Mouse (Mus musculus) left cerebral cortex, postnatal 4 days (tissue): ENCODE measurements around the gene Znrf1. TPM values are rescaled to one million over a fixed set of nuclear protein-coding genes. Genes with fewer than 3 reads are reported as not detected.

Experiments used
- DNase-seq: peaks from one replicate; pipeline ENCODE4 v3.0.0-alpha.2; 2022
- intact Hi-C: fragments of 180-260 bp; cut with DNase I; formaldehyde crosslinking; loops from one replicate; pipeline ENCODE4 v1.15.1; 2025
- total RNA-seq, 2 experiments: library from RNA; stranded (reverse); gene quantifications; 2 replicates each; pipeline ENCODE4 v1.2.3; 2021

Znrf1 gene
- total RNA-seq, 2 experiments from 2014 or later: 191 to 204 TPM

DNA sequence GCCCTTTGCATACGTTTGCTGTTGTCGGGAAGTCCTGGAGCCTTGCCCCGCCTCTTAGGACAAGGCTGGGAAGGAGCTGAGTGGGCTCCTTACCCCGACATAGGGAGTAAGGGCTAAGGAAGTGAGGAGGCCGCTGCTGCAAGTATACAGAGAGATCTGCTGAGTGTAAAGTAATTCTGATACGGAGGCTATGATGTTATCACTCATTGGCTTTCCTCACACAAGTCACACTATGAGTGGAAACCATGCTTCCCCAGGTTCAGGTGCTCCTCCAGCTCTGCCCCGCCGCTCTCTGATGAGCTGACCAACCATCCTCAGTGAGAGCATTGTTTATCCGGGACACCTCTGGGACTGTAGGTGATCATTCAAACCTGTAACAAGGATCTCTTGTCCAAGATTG lies 30.4 kb downstream of the Znrf1 start:
- DNase-seq: no peak
- intact Hi-C loops: no loop called here

DNA sequence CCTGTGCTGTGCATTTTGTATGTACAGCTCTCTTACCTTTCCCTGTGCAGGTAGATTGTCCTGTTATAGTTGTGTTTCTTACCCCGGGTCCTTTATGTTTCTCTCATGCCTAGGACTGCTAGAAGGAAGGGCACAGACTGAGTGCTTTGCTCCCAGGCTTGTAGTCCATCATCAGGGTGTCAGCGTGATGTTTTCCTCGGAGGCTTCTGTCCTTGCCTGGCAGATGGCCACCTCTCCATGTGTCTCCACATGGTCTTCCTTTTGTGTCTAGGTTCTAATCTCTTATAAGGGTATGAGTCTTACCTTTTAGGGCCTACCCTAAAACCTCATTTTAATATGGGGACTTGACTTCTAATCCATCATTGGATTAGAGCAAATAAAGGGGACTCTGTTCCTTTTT lies 31.7 kb downstream of the Znrf1 start:
- DNase-seq: peak; percentile 44
- intact Hi-C loops: no loop called here

DNA sequence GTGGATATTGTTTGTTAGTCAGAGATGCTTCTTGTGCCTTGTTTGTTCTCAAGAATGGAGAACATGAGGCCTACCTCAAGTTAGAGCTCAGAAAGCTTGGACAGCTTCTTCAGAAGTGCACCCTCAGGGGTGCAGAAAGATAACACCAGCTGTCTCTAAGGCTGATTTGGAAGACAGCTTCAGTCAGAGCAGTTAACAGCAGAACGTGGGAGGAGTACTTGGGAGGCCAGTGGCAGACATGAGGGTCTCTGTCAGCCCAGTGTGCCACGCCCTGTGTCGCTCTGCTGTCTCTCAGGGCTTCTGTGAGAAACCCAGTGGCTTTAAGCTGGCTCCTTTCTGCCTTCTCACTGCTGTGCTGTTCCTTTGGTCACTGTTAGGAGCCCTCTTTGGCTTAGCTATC lies 32.1 kb downstream of the Znrf1 start:
- intact Hi-C loops: no loop called here
- no peak for DNase-seq

DNA sequence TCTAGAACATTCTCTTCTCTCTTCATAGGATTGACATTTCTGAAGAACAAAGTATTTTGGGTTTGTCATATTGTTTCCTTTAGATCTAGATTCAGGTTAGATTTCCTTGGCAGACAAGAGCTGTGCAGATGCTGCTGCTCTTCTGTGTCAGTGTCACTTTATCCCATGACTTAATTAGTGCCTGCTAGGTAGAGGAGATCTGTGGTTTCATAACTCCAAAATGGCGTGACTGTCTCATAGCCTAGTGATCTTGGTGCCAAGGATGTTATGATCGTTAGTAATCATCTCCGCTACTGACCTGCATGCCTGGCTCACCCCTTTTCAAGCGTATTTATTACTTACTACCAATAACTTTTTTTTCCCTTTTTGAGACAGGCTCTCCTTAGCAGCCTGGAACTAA lies 34.0 kb downstream of the Znrf1 start:
- intact Hi-C loops: no loop called here
- DNase-seq: no peak

- DNase-seq: no peak
- intact Hi-C loops: no loop called here
These were observed 34.5 kb downstream of the Znrf1 start for GRCm38 (mm10) chr8:111570432-111570831.

DNA sequence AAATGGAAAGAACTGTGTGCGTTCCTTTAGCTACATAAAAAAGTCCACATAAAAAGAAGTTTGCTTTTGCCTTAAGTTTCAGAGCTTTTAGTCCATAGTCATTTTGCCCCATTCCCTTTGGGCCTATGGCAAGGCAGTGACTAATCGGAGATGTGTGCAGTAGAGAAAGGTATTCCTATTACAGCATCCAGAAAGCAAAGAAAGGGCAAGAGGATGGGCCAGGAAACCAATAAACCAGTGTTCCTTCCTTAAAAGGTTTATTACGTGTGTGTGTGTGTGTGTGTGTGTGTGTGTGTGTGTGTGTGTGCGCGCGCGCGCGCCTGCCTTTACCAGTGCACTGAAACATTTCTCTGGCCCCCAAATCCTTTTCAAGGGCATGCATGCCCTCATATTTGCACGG lies 35.8 kb downstream of the Znrf1 start:
- intact Hi-C loops: no loop called here
- no peak for DNase-seq

- no peak for DNase-seq
- intact Hi-C loops: no loop called here
These were observed 36.5 kb downstream of the Znrf1 start for GRCm38 (mm10) chr8:111572431-111572830.

DNA sequence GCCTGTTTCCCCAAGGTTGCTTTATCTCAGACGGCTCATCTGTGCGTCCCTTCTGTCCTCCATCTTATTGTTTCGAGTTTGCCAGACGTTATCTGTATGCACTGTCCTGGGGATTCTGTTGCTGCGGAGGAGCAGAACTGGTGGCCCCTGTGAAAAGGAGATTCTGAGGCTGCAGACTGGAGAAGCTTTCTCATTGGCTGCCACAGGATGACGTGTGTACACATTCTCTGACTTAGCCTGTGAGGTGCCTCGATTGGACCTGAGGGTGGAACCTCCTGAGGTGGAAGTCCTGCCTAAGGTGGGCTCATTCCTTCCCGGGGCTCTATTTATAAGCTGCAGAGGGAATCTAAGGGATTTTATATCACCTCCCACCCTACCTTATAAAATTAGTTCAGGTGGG lies 37.7 kb downstream of the Znrf1 start:
- intact Hi-C loops: no loop called here
- DNase-seq: no peak

- no peak for DNase-seq
- intact Hi-C loops: no loop called here
These were observed 38.1 kb downstream of the Znrf1 start for GRCm38 (mm10) chr8:111574016-111574415.

GRCm38 (mm10) chr8:111575492-111575891 lies 39.6 kb downstream of the Znrf1 start:
- intact Hi-C loops: no loop called here
- no peak for DNase-seq

DNA sequence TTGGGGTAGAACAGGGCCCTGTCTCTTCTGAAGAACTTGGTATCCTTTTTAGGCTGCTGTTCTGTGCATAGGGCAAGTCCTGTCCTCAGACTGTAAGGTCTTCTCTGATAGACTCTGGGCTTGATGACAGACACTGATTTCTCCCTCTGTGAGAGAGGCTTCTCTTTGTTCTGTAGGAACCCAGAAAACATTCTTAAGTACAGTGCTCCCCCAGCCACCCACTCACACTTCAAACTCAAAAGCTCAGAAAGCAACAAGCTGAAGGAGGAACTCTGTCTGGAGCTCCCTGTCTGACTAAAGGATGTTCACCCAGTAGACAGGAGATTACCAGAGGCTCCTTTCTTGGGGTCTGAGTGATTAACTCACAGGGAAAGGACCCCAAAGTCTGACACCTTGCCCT lies 40.6 kb downstream of the Znrf1 start:
- intact Hi-C loops: no loop called here
- DNase-seq: no peak

DNA sequence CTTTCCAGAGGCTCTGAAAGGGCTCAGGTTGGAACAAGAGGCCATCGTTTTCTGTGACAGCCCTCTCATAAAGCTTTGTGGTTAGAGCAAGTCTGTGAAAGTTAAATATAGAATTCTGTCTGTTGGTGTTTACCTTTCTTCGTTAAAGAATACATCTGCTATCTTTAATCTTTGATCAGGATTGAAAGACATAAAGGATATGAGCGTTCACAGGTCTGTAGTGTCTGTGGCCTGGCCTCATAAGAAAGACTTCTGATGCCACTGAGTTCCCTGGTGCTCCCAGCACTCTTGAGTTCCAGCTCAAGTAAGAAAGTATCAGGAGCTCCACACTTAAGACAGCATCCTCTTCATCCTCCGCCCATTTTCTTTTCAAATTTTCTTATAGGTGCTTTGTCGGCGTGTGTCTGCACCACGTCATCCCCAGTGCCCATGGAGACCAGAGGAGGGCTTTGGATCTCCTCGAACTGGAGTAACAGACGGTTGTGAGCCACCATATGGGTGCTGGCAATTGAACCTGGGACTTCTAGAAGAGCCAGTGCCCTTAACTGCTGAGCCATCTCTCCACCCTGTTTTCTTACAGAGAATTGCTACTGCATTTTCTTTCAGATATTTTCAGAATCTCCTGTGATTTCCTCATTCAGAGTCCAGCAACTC lies 42.1 kb downstream of the Znrf1 start:
- no peak for DNase-seq
- intact Hi-C loops: no loop called here

DNA sequence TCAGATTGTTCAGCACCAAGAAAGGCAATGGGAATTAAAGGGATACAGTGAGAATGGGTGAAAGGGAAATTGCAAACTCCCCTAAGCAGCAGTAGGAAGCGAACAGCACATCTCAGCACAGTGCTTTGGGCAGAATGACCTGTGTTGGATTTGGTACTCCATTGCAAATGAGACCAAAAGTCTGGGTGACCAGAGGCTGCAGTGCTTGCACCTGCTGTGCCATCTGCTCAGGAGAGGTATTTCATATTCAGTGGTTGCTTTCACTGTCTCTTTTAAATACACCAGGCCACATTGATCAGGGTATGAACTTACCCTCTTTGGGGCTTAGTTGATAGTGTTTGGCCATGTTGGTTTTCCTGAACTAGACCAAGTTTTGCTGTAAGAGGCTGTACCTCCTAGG lies 43.4 kb downstream of the Znrf1 start:
- DNase-seq: no peak
- intact Hi-C loops: no loop called here

DNA sequence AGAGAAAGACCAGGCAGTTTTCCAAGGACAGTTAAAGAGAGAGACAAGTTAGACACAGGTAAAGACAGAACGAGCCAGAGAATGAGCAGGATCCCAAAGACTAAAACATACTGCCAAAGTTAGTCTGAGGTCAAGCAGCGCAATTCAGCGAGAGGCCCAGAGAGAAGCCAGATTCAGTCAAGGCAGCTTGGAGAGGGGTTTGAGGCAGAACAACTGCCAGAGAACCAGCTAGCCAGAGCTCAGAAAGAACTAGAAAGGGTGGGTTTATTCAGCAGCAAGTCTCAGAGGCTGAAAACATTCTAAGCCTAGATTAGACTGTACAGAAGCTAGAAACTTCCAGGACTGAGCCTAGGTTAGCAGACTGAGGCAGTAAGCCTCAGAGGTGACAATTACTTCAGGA lies 44.4 kb downstream of the Znrf1 start:
- intact Hi-C loops: no loop called here
- no peak for DNase-seq

DNA sequence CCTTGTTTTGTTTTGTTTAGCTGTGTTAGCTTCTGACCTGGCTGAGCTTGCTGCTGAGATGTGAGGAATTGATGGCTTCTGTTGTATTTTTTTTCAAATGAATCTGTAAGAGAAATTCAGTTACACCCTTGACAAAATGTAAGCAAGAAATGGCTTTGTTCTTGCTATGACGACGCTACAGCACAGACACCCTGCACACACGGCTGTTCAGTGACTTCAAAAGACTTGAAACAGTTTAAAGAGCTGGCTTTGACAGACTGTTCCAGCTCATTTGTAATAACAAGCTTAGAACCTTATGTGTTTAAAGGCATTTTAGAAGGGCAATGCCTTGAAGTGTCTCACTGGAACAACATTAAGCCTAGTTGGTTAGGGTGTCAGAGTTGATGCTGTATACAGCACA lies 46.5 kb downstream of the Znrf1 start:
- DNase-seq: no peak
- intact Hi-C loops: no loop called here

GRCm38 (mm10) chr8:111584946-111585345 lies 49.0 kb downstream of the Znrf1 start:
- intact Hi-C loops: no loop called here
- no peak for DNase-seq

DNA sequence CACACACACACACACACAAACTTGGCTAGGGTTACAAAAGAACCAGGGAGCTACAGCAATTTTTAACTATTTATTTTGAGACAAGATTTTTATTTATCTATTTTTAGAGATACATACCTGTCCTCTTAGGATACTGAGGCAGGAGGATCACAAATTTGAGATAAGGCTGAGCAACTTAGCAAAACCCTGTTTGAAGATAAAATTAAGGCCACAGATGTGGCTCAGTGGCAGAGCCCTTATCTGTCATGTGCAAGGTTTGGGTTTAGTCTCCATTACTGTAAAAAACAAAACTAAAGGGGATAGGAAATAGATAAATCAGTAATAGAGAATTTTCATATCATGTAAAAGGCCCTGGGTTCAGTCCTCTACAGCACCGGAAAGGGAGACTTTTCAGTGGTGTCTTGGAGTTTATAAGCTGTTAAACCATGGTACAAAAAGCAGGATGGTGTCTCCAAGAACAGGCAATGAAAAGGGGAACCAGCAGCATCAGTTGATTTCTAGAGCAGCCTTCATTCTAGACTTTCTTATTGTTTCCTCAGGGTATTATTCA lies 51.7 kb downstream of the Znrf1 start:
- no peak for DNase-seq
- intact Hi-C loops: no loop called here

DNA sequence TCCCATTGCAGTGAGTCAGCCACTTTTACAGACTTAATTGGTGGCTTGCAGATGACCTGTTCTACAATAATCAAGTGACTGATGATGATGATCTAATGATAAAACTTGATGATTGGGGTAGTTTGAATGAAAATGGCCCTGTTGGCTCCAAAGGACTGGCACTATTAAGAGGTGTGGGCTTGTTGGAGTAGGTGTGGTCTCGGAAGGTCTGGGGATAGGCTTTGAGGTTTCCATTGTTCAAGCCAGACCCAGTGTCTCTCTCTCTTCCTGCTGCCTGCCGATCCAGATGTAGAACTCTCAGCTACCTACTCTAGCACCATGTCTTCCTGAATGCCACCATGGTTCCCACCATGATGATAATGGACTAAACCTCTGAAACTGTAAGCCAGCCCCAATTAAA lies 52.4 kb downstream of the Znrf1 start:
- no peak for DNase-seq
- intact Hi-C loops: no loop called here

DNA sequence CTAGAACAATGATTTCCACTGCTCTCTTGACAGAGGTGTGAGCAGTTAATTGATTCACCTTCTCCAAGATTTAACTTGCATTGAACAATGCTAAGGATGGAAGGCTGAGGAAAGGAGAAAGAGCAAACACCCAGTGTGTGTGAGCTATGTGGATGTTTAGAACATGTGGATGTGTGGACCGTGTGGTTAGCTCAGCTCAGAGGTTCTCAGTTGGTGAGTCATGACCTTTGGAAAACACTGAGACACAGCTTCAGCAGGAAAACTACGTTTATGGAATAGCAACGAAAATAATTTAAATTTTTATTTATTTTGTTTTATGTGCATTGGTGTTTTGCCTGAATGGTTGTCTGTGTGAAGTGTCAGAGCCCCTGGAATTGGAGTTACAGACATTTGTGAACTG lies 54.3 kb downstream of the Znrf1 start:
- intact Hi-C loops: no loop called here
- DNase-seq: no peak

DNA sequence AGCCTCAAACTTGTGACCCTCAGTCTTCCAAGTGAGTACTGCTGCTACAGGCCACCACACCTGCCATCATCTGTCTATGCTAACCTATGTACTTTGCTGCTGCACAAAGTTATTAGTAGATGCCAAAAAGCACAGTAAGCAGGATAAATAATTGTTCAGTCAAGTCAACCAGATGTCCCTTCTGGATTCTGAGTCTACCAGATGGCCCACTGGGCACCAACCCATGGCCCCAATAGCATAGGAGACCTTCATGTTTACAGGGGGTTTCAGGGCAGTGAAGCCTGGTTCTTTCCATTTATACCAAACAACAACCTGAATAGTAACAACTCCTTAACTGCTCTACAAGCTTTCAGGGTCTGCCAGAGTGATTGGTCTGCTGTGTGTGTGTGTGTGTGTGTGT lies 55.3 kb downstream of the Znrf1 start:
- intact Hi-C loops: no loop called here
- DNase-seq: peak; percentile 23

- intact Hi-C loops: no loop called here
These were observed 56.6 kb downstream of the Znrf1 start for GRCm38 (mm10) chr8:111592390-111592910.

GRCm38 (mm10) chr8:111594044-111594840 lies 58.3 kb downstream of the Znrf1 start:
- intact Hi-C loops: no loop called here
- DNase-seq: no peak

More at GRCm38 (mm10) chr8:111592390-111592910, 56.6 kb downstream of the Znrf1 start:
- DNase-seq: no peak
